Mouse (Mus musculus) adrenal gland, postnatal 36 days (tissue): ENCODE results near the gene St13. TPM values are rescaled to one million over a fixed set of nuclear protein-coding genes. Genes with fewer than 3 reads are reported as not detected.

Experiments used
- DNase-seq, 2 experiments: peaks; one replicate each; pipeline ENCODE4 v3.0.0; 2021; ENCODE audit warnings: mixed read lengths in 1 of 2
- long read RNA-seq, 2 experiments: library from polyadenylated mRNA; stranded (forward); transcript quantifications; one replicate each; pipeline ENCODE4 v2.0.0; 2021; ENCODE audit warnings: borderline sequencing depth in 2 of 2
- total RNA-seq, 2 experiments: library from RNA; stranded (reverse); gene quantifications; 2 replicates each; pipeline ENCODE4 v1.2.3; 2021

Gene St13
- 100 to 1,000 TPM; 223 to 268 TPM for total RNA-seq
- long read RNA-seq, experiment 1, transcript St13-205 (12 exons, 3,346 nt), result major isoform, 275 of 356 reads
- long read RNA-seq, experiment 1, partial matches to known transcripts, result 69 of 356 reads
- long read RNA-seq, experiment 1, other reads (novel, unspliced or antisense), result 12 of 356 reads
- long read RNA-seq, experiment 2, transcript St13-205 (12 exons, 3,346 nt), result major isoform, 79 of 85 reads
- long read RNA-seq, experiment 2, partial matches to known transcripts, result 6 of 85 reads
- long read RNA-seq, experiment 2, other reads (novel, unspliced or antisense), result 0 of 85 reads

DNA sequence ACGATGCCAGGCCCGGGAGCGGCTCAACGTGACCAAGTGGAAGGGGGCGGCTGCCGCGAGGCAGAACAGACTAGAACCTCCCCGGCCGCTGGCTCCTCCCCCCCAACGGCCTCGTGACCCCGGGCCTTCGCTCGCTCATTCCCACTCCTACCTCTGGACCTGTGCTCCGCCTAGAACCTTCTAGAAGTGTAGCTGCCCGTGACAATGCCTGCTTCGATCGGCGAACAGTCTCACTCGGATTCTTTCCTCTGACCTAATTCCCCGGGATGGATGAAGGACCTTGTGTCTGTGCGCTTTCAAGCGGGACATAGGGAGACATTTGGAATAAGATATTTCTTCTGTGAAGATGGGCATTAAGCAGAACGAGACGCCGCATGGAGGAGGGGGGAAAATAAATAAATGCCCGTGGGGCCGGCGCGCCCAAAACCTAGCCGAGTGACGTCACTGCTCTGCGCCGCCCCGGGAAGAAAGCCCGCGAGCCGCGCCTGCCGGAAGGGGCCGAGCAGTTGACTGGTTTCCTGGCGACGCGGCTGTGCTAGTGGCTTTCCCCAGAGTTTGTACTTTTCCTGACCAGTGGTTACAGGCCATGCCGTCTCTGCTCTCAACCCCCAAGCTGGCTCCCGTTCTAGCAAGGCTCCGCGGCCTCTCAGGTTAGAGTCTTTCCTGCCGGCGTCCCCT lies at the start of gene St13, which contains the start of gene Xpnpep3:
TSS of gene St13 (minus strand) at position 440 of the 678 bp plus-strand sequence.
TSS of gene Xpnpep3 (plus strand) at position 501 of the 678 bp plus-strand sequence.
- DNase-seq, result peak; percentile 99

DNA sequence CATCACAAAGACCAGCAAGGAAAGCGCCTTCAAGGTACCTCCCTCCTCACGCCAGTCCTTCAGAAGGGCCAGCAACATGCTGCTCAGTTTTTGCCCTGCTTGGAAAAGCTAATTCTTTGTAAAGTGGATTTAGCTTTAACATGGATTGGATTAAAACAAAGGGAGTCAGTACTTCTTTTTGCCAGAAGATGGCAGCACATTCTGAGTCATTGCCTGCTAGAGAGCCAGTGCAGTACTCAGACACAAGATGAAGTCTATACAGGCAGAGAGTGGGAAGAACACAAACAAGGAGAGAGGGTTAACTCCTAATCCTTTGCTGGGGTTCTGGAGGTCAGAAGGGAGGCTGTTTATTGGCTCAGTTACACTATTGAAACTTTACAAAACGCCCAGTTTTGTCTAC lies 48.6 kb upstream of the St13 start:
- DNase-seq, result peak; percentile 24 to 75

DNA sequence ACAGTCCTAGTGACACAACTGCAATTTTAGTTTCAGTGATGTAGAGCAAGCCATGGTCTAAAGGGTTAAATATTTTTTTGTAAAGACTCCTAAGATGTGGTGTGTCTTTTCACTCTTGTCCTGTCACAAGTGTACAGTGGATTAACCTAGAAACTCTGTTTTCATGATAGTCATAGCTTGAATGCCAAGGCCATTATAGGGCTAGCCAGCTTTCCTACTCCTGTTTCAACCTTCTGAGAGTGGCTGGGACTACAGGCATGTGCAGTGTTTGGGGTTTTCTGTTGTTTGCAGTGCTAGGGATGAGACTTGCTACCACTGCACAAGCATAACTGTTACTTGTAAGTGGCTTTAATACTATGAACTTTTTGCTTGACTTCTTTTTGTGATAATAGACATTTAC lies 39.4 kb upstream of the St13 start:
- peak; percentile 29 to 38 for DNase-seq

DNA sequence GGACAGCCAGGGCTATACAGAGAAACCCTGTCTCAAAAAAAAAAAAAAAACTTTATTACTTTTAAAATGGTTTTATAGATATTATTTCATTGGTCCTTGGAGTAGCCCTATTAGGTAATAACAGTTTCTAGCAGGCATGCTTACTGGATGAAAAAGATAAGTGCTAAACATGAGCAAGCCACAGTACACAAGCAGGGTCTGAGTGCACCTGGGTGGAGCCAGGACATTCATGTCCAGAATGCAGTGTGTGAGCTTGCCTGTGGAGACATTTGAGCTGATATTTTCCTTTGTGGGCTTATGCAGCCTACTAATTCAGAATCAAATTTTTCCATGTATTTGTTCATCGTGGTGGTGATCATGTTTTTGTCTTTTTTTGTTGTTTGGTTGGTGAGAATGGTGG lies 38.5 kb upstream of the St13 start:
- DNase-seq, result no peak

DNA sequence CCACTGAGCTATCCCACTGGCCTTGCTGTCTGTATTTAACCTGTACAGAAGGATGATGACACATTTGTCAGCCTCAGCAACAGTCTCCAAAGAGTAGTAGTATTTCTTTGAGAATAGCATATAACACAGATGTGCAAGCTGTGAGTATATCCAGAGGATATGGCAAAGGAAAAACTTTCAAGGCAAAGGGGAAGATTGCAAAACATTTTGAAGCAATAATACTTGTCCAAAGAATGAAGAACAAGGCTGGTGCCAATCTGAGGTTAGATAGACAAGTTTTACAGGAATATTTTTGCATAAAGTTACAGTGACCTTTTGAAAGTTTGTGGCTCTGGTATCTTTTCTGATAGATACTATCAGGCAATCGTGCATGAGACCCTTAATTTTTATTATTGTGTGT lies 31.3 kb upstream of the St13 start:
- no peak for DNase-seq

DNA sequence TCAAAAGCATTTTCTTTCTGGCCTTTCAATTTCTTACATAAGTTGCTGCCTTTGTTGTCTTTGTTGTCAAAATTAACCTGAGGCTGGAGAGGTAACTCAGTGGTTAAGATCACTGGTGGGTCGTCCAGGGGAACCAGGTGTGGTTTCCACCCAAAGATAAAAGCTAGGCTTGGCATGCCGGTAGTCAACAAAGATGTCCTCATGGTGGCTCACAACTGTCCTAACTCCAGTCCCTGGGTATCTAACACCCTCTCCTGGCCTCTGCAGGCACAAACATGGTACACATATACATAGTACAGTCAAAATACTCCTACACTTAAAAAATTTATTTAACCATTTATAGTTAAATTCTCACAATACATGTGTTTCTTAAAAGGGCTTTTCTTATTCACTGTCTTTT lies 28.1 kb upstream of the St13 start:
- DNase-seq, result no peak

DNA sequence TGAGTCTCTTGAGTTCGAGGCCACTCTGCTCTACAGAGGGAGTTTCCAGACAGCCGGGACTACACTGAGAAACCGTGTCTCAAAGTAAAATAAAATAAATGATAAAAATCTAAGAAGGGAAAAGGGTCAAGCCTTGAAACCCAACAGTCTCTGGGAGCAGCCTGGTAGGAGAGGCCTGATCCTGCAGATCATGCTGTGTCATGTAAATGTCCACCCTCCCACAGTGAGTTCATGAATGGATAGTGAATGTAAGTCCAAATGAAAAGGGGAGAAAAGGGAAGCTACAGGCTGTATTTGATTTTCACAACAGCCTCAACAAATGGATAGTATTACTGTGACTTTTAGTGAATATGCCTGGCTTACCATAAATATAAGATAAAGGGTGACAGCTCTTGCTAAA lies 25.4 kb upstream of the St13 start:
- DNase-seq, result no peak

DNA sequence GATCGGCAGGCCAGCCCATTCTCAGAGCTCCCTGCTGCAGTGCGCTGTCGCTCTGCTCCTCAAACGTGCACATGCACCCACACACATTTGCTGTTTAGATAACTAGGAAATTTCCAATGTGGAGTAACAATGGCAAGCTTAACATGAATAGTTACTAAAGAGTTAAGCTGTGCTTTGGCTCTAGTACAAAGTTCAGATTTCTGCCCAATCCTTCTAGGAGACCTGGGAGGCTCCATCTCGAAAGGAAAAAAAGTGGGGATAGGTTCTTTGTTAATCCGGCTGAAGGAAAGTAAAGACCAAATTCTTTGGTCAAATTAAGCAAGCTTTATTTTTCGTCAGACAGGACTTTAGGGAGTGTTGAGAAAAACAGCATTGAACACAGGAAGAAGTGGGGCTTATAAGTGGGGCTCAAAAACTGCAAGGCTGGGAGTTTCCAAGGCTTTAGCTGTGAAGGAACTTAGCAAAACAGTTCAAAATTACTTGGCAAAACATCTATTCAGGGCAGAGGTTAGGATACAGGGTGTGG lies 22.3 kb upstream of the St13 start:
- no peak for DNase-seq

DNA sequence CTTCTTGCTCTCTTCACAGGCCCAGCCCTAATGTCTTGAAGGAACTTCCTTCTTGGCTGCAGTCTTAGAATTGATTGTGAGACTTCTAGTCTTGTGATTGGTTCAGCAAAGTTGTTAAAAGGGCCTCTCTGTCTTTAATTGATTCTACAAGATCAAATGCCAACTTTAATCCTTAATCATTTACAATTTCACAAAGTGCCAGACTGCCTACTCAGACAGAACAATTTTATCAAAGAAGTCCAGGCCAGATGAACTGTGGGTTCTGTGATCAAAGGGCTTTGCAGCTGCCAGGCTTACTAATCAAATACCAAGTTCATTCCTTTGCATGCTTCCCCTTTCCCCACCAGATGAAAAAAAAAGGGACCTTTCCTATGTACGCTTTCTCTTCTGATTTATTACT lies 21.6 kb upstream of the St13 start:
- no peak for DNase-seq

DNA sequence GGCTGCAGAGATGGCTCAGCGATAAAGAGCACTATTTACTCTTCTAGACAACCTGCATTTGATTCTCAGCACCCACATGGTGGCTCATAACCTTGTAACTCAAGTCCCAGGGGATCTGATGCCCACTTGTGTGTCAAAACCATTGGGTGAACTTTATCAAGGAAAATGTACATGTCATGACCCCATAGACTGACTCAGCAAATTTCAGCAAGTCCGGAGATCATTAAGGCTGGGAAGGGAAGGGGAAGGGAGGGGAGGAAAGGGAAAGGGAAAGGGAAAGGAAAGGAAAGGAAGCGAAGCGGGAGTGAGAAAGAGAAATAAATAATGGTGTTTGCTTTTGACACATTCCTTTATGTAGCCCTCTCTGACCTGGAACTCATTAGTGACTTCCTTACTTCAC lies 18.2 kb upstream of the St13 start:
- no peak for DNase-seq

DNA sequence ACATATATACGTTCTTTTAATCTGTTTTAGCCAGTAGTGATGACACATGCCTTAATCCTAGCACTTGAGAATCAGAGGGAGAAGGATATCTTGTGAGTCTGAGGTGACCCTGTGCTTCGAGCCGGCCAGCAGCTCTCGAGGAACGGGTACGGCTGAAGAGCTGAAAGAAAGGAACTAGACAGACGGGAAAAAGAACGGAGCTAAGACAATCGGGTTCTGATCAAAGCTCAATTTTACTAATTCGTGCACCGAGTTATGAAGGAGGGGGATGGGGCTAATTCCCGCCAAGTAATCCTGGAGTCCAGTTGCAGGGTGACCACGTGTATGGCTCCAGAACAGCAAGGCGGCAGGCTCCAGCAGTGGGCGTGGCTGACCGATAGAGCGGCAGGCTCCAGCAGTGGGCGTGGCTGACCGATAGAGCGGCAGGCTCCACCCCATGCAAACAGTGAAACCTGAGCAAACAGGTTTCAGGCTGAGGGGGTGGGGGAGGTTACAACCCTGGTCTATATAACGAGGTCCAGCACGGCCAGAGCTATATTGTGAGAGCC lies 17.0 kb upstream of the St13 start:
- peak; percentile 71 to 78 for DNase-seq

DNA sequence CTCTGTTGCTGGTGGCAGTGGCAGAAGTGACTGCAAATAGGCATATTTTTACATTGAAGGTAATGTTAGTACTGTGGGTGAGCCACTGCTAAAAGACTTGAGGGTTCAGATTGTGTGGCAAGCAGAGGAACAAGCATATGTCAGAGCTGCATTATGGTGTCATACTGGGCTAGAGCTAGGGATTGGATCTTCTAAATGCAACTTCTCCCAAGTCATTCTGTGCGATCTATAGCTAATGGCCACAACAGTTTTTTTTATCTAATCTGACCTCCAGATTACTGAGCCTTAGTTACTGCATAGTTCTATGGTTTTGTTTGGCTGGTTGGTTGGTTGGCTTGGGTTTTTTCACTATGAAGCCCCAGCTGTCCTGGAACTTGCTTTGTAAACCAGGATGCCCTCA lies 8.3 kb upstream of the St13 start, which contains the start of gene Dnajb7:
TSS of gene Dnajb7 (minus strand) at position 101 of the 400 bp plus-strand sequence.
- no peak for DNase-seq

DNA sequence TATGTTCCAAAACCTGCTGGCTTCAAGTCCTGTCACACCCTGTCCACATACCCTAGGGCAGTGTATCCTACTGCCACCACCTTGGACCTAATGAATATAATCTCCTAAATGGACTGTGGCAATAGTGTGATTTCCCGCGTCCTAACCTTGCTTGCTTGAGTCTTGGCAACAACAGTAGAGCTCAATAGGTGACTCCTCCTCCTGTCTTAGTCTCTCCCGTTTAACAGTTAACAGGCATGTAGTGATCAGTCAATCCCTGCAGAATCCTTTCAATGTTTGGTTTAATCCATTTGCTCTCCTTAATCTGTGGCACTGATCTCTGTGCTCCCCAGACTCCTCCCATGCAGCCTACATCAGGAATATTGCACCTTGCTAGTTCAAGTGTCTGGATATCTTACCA lies 5.1 kb upstream of the St13 start:
- DNase-seq, result no peak

DNA sequence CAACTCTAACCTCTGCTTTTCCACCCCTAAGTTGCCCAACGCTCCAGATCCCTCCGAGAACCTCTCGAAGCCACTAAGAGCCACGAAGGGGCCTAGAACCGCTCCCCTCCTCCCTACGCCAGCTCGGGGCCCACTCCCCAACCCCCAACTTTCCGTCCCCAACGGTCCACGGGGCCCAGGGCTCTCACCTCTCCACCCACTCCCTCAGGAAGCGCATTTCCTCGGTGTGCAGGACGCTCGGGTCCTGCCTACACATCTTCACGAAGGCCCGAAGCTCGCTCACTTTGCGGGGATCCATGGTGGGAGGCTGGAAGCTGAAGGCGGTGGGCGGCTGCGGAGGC lies 610 bp downstream of the St13 start:
- no peak for DNase-seq

DNA sequence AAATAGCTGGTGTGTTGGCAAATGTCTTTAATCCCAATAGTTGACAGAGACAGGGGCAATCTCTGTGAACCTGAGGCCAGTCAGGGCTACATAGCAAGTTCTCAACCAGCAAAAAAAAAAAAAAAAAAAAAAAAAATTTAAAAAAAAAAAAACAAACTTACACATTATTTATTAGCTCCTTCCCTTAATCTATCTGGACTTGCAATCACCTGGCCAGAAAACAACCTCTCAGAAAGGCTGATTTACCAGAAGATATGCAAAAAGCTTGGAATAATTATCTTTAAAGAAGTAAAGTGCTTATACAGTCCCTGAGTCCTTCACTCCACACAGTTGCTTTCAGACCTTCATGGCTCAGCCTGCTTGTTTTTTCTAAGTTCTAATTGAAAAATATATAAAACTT lies 1.7 kb downstream of the St13 start:
- DNase-seq, result no peak

DNA sequence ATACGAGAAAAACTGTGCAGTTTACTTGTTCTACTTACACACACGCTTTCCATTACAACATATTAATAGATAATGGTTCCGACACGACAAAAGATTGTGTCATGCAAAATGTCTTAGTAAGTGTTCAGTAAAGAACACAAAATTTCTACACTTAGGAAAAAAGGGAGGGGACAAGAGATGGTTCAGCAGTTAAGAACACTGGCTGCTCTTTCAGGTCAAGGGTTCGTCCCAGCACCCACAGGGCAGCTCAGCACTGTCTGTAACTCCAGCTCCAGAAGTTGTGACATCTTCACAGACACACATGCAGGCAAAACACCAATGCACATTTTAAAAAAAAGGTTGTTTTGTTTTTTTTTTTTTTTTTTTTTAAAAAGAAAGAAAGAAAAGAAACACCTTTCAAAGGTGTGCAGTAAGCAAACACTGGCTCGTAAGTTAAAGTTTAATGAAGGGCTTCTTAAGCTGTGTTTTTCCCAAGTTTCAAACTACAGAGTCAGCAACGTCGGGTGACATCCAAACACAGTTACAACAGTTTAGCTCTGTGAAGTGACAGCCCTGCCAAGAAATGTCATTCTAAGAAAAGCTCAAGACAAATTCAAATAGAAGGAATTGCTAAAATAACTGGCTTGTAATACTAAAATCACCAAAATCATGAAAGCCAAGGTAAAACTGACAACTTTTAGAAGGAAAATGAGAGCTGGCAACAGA lies 5.5 kb downstream of the St13 start:
- DNase-seq, result peak in 1 of 2 experiments; percentile 27

DNA sequence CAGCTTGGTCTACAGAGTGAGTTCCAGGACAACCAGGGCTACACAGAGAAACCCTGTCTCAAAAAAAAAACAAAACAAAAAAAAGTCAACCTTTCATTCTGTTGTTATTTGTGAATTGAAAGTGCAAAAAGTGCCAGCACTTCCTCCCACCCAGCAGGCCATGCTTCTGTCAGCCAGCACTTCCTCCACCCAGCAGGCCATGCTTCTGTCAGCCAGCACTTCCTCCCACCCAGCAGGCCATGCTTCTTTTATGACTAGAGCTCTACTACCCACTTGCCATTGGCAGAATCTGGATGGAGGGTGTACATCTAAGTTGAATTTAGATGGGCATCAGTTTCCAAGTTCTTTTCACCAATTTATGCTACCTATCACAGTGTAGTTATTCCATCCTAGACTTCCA lies 6.9 kb downstream of the St13 start:
- DNase-seq, result peak in 1 of 2 experiments; percentile 22

DNA sequence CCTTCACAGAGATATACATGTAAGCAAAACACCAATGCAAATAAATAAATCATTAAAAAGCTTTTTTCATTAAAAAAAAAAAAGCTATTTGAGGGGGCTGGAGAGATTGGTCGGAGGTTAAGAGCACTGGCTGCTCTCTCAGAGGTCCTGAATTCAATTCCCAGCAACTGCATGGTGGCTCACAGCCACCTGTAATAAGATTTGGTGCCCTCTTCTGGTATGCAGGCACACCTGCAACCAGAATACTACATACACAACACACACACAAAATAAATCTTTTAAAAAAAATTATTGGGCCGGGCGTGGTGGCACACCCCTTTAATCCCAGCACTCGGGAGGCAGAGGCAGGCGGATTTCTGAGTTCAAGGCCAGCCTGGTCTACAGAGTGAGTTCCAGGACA lies 13.6 kb downstream of the St13 start:
- no peak for DNase-seq

DNA sequence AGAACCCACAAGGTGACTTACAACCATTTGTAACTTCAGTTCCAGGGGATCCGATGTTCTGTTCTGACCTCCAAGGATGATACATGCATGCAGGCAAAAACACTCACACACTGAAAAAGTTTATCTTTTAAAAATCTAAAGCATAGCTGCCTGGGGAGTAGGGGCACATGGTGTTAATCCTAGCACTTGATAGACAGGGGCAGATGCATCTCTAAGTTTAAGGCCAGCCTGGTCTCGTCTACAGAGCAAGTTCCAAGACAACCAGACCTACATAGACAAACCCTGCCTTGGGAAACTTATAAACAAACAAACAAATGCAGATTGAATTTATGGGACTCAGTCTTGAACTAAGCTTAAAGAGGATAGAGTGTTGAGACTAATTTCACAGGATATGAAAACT lies 21.0 kb downstream of the St13 start:
- no peak for DNase-seq

DNA sequence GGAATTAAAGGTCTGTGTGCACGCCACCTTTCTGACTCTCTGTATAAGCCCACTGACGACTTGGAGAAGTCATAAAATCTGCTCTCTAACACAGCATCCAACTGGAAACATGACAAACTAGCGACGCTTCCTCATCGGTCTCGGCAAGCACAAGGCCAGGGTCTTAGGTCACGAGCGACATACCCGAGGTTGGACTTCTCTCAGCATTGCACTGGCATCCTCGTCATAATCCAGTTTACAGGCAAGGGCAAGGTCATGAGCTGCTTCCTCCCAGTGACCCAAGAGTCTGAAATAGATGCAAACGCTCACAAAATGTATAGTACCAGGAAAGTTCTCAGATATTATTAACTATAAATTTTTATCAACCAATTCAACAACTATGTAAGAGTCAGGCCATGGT lies 25.3 kb downstream of the St13 start:
- DNase-seq, result peak in 1 of 2 experiments; percentile 53

DNA sequence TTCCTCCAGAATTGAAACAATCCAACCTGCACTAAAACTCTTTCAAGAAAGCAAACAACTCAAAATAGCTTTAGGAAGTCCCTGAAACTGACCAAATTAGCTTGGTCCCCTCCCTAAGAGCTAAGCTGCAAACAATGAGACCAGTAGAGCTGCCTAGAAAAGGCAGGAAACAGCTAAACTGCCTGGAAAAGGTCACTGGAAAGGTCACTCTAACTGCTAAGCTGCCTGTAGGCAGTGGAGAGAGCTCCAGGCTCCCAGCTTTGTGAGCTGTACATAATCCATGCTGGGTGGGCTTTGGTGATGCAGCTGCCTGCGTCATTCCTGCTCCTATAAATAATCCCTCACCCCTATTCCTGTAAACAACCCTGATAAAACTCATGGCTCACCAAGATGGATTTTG lies 29.5 kb downstream of the St13 start:
- no peak for DNase-seq

DNA sequence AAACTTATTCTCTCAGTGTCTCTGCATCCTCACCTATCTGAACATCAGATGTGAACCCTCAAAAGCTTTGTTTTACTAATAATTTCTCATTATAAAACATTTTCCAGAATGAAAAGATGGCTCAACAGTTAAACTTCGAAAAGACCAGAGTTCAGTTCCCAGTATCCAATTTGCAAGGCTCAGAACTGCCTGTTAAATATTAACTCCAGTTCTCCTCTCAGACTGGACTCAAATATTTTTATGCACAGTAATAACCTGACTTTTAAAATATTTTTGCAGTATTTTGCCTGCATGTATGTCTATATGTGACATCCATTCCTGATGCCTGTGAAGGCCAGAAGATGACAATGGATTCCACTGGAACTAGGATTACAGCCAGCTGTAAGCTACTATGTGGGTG lies 31.3 kb downstream of the St13 start:
- DNase-seq, result no peak

DNA sequence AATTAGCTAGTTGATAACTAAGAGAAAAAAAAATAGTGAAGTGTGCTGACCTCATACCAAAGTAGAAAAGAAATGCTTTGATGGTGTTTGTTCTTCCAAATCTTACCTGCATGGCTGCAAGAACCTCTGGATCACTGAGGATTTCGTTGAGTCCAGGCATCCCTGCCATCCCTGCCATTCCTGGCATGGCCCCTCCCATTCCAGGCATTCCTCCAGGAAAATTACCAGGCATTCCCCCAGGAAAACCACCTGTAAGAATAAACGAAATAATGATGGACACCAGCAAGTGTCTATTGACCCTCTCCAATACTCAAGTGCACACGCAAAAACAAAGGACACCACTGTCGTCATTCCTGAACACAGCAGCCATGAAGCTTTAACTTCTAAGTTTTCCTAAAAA lies 33.6 kb downstream of the St13 start:
- DNase-seq, result no peak
